Mouse (Mus musculus) bone marrow, adult 2 months (tissue): ENCODE measurements around the gene Mki67. TPM values are rescaled to one million over a fixed set of nuclear protein-coding genes. Genes with fewer than 3 reads are reported as not detected.

ENCODE experiments used
- H3K27ac ChIP-seq: fragments of 200-500 bp; 2 replicates; pipeline ENCODE4 v1.5.1; 2012; ENCODE audit warnings: low read depth, mild to moderate bottlenecking, control low read depth, inconsistent platforms, low read length; ENCODE audit not compliant: control insufficient read depth, poor library complexity, insufficient read depth
- H3K4me1 ChIP-seq: fragments of 200-500 bp; 2 replicates; pipeline ENCODE4 v1.6.1; 2011; ENCODE audit warnings: low read length; ENCODE audit not compliant: control insufficient read depth, insufficient read depth
- H3K4me3 ChIP-seq: fragments of 200-500 bp; replicated peaks from 2 replicates; pipeline ENCODE3; 2011; ENCODE audit warnings: mild to moderate bottlenecking, low read depth, low read length, control low read depth; ENCODE audit not compliant: control insufficient read depth
- CTCF ChIP-seq: fragments of 200-500 bp; IDR thresholded peaks from 2 replicates; pipeline ENCODE4 v1.5.1; 2011; ENCODE audit warnings: low read length, control low read depth; ENCODE audit not compliant: control insufficient read depth, insufficient read depth
- POLR2A ChIP-seq: fragments of 200-500 bp; IDR thresholded peaks from 2 replicates; pipeline ENCODE4 v1.6.1; 2011; ENCODE audit warnings: low read depth, mild to moderate bottlenecking, control low read depth, low read length, borderline replicate concordance; ENCODE audit not compliant: control insufficient read depth
- WGBS: fragments of 180-500 bp; shearing (Covaris S2); methylation state at CpG from one replicate; pipeline ENCODE4 v1.1.7; 2018; 5-methylcytosine and 5-hydroxymethylcytosine counted together
- polyA plus RNA-seq: library from polyadenylated mRNA; stranded (reverse); fragments of >200 nt; gene quantifications from 2 replicates; pipeline ENCODE4 v1.2.4, GENCODE M21; 2011; ENCODE audit warnings: low replicate concordance; ENCODE audit not compliant: missing spikeins, insufficient read depth, insufficient read length

The Mki67 gene
- polyA plus RNA-seq, 1 experiment: 249 TPM

GRCm38 (mm10) chr7:135723672-135724341 is 7.6 kb upstream of the Mki67 start:
- 85% methylated on average over 6 of the region's 6 CpGs for WGBS
- H3K27ac ChIP-seq: no peak overlapping the region

GRCm38 (mm10) chr7:135722011-135722838 is 6.1 kb upstream of the Mki67 start:
- H3K4me1 ChIP-seq: peaks cover 2% of the 10 kb centered on the region; the same call in 1 of the 2 replicates
- 72% methylated on average over 6 of the region's 6 CpGs for WGBS
- H3K4me3 ChIP-seq: peak overlapping the region; percentile 53
- TF ChIP-seq CTCF (no peak), POLR2A (no peak)
- peak overlapping the region; percentile 91 for H3K27ac ChIP-seq

More at GRCm38 (mm10) chr7:135723672-135724341, 7.6 kb upstream of the Mki67 start:
- H3K4me1 ChIP-seq: no peaks in the 10 kb centered on the region
- no peak overlapping the region for H3K4me3 ChIP-seq
- TF ChIP-seq CTCF: no peak

DNA sequence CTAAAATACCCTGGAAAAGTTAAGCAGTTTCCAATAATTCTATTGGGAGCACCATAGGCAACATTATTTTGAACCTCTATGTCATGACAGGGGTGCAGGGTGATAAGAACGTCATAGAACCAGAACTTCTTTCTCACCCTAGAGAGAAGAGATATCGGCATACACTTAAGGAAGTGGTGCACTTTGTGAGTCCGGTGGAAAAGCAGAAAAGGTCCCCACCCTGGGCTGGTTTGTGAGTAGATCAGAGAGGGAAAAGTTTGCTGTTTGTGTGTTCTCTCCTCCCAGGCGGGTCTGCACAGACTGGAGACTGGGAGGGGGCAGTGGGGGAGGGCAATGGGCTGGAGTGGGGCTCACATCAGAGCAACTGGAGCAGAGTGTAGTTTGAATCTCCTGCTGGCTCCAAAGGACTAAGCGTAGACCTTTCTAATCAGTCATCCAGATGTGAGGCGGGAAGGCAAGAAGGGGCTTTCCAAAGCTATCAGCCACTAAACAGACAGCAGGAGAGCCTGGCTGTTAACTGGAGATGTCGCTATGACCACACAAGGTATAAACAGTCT is 5.4 kb upstream of the Mki67 start:
- Histone ChIP-seq H3K4me3 (peak overlapping the region; percentile 34), H3K27ac (peak overlapping the region; percentile 91), H3K4me1 (peaks cover 2% of the 10 kb centered on the region; the same call in 1 of the 2 replicates)
- 53% methylated on average over 7 of the region's 7 CpGs for WGBS
- TF ChIP-seq CTCF: no peak
- no peak for TF ChIP-seq POLR2A

- H3K4me1 ChIP-seq: peaks cover 2% of the 10 kb centered on the region; the same call in 1 of the 2 replicates
- TF ChIP-seq CTCF (no peak), POLR2A (no peak)
- peak overlapping the region; percentile 86; the same call in 1 of the 2 replicates for H3K27ac ChIP-seq
- WGBS: 18% methylated on average over 7 of the region's 7 CpGs
- H3K4me3 ChIP-seq: peak overlapping the region; percentile 84
Measured at GRCm38 (mm10) chr7:135716968-135717557, 902 bp upstream of the Mki67 start.

DNA sequence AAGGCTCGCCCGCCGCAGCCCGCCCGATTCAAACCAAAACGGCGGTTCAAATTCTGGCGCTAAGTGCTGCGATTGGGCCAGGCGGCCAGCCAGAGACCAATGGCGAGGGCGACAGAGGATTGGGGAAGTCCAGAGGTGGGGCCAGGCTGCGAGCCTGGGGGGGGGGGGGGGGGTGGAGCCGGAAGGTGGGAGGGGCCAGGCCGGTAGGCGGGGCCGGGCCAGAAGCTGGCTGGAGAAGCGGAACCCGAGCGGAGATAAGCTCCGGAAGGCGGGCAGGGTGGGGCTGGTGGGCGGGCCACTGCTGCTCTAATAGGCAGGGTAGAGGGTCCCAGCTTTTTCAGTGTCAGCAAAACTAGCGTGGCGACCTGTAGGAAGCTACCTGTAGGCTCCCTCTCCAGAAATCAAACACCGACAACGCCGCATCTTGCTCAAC is 300 bp upstream of the Mki67 start:
- TF ChIP-seq POLR2A: peak; percentile 67; the same call in 1 of the 2 replicates
- TF ChIP-seq CTCF: no peak
- under 1% methylated on average over 26 of the region's 28 CpGs for WGBS
- peak overlapping the region; percentile 84 for H3K4me3 ChIP-seq
- peaks cover 2% of the 10 kb centered on the region; the same call in 1 of the 2 replicates for H3K4me1 ChIP-seq
- peak overlapping the region; percentile 86 for H3K27ac ChIP-seq

DNA sequence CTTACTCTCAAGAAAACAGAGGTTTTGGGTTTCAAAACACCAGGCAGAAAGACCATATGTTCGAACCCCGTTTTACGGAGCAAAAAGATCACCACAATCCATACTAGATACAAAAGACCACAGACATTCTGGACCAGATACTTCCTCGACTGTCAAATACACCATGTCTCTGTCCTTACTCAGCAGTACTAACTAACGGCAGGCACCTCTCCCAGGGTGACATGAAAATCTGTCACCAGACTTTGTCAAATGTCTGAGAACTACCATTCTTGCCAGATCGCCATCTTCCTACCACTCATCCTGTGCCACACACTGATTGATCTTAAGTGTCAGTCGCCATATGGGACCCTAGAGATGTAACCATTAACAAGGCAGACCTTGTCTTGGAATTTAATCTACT is 995 bp downstream of the Mki67 start:
- H3K4me1 ChIP-seq: peaks cover 2% of the 10 kb centered on the region; the same call in 1 of the 2 replicates
- H3K27ac ChIP-seq: peak overlapping the region; percentile 7; the same call in 1 of the 2 replicates
- WGBS: 2% methylated on average over 7 of the region's 7 CpGs
- H3K4me3 ChIP-seq: peak overlapping the region; percentile 73
- no peak for TF ChIP-seq POLR2A
- no peak for TF ChIP-seq CTCF

- Histone ChIP-seq H3K4me3 (peak overlapping the region; percentile 69), H3K27ac (no peak overlapping the region), H3K4me1 (peaks cover 2% of the 10 kb centered on the region; the same call in 1 of the 2 replicates)
- WGBS: 75% methylated on average over 8 of the region's 8 CpGs
- TF ChIP-seq POLR2A: no peak
Measured at GRCm38 (mm10) chr7:135713326-135713725, 2.8 kb downstream of the Mki67 start.

- 75% methylated on average over 1 of the region's 1 CpGs for WGBS
- no peak for TF ChIP-seq CTCF
- TF ChIP-seq POLR2A: no peak
- Histone ChIP-seq H3K27ac (no peak overlapping the region), H3K4me1 (peaks cover 2% of the 10 kb centered on the region; the same call in 1 of the 2 replicates), H3K4me3 (peak overlapping the region; percentile 19)
Measured at GRCm38 (mm10) chr7:135712534-135712933, 3.6 kb downstream of the Mki67 start.
